Mouse (Mus musculus) cerebellum, adult 11-12 months (tissue): Measurements from ENCODE around the gene Tnfrsf22.
"Not testable (repeated sequence)": the region's sequence is repeated elsewhere in the genome, so short reads cannot be mapped to it uniquely, and the experiment has no call there.

Experiments
- DNase-seq: peaks from one replicate; pipeline ENCODE4 v3.0.0; 2022

The Tnfrsf22 gene

GRCm38 (mm10) chr7:143649034-143649768 is at the start of gene Tnfrsf22:
Gene Tnfrsf22, minus strand, starts transcription at chr7:143649661.
- peak; percentile 19 for DNase-seq

DNA sequence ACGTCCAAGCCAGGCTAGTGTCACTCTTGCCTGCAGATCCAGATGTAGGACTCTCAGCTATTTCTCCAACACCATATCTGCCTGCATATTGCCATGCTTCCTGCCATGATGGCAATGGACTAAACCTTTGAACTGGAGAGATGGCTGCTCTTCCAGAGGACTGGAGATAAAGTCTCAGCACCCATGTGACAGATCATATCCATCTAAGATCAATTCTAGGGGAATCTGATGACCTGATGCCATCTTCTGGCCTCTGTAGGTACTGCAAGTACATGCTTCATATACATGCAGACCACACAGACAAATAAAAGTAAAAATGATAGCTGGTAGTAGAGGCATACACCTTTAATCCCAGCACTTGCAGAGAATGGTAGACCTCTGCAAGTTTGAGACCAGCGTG is 46.7 kb upstream of the Tnfrsf22 start:
- no peak for DNase-seq

DNA sequence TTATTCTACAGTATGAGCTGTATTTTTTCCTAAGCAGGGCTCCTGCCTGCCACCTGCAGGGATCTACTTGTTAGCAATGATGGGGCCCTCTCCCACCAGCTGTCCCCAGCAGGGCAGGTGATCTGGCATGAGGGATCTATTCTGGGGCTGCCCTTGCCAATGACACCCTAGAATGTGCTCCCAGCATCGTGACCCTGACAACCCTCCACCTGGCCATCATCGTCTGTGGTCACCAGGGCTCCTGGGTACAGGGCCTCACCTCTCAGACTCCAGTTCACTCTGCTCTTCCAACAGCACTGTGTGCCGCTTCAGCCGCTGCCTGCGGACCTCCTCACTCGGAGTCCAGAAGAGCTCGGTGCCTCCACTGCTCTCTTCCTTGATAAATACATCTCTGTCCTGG is 45.1 kb upstream of the Tnfrsf22 start:
- no peak for DNase-seq

DNA sequence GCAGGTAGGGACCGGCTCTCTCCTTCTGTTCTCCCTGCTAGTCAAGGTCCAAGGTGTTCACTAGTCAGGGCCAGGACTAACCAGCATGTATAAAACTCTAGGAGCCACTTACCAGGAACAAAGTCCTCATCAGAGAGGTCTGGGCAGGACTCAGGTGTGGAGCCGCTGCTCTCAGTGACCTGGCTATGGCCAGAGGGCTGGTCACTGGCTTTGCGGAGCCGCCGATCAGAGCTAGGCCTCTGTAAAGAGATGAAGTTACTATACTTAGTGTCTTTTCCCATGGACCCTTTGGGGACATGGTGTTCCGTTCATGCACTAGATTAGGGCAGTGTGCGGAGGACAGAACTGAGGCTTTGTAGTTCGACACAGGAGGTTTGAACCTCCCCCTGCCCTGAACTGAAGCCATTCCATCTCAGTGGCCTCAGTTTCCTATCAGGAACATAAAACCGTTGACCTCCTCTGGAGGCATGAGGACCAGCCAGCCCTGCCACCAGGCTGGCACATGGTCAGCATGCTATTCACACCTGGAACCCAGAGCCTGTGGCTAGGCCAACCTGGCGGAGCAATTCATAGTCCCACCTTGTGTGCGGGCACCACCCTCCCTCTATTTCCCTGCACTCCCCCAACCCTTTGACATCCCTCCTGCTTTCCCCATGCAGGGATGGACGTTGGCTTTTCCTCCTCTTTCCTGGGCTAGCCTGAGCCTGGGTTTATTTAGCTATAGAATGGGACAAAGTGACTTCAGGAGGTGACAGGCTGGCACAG is 43.5 kb upstream of the Tnfrsf22 start:
- DNase-seq, result no peak

DNA sequence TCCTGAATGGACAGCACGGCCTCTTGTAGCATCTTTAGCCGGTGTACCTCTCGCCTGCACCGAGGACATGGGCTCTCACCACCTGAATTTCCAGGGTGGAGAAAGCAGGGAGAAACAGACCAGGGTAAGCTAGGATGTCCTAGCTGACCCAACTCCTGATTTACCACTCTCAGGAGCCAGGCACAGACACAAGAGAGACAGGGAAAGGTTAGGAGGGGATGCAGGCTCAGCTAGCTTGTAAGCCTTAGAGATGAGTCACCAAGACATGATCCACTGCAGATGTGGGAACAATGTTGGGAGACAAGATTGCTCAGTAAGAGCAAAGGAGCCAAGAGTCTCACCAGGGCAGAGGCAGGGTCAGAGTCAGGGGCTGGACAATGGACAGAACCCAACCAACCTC is 42.4 kb upstream of the Tnfrsf22 start:
- DNase-seq, result no peak

GRCm38 (mm10) chr7:143691181-143691580 is 41.7 kb upstream of the Tnfrsf22 start:
- DNase-seq, result no peak

DNA sequence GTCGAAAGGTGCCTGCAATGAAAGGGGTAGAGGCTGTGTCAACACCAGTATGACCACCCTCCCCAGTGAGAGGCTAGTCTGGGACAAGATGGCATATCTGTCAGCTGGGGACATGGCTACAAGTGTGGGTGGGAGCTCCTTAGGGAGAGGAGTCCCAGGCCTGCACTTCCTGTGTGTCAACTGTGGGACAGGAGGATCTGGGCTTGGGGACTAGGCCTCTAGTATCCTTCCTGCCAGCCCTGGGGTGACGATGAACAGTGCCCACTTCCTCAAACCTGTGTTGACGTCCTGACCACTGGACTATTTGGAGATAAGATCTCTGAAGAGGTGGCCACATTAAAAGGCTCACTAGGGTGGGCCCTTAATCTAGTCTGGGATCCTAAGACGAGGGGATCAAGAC is 40.5 kb upstream of the Tnfrsf22 start:
- no peak for DNase-seq

- DNase-seq, result no peak
Measured at GRCm38 (mm10) chr7:143689481-143689880, 40.0 kb upstream of the Tnfrsf22 start.

- not testable (repeated sequence) for DNase-seq
Measured at GRCm38 (mm10) chr7:143686676-143687075, 37.2 kb upstream of the Tnfrsf22 start.

DNA sequence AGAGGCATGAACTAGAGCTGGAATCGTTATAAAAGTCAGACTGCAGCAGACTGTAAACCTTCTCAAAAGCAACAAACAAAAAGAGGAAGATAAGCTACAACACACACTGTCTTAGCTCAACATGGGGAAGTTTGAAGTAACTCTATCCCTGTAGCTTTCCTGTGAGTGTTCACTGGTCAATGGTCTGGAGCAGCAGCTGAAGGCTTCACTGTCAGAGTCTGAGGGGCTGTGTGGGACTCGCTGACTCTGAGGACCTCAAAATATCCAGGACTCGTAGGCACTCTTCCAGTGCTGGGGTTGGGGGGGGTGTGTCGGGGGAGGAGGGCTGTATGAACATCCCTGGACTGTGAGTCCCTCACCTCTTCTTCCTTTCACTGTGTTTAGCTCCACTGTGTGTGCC is 36.7 kb upstream of the Tnfrsf22 start:
- not testable (repeated sequence) for DNase-seq

- no peak for DNase-seq
Measured at GRCm38 (mm10) chr7:143685359-143686067, 36.1 kb upstream of the Tnfrsf22 start, which contains the start of gene Tnfrsf23. Gene Tnfrsf23, minus strand, starts transcription at chr7:143685872.

DNA sequence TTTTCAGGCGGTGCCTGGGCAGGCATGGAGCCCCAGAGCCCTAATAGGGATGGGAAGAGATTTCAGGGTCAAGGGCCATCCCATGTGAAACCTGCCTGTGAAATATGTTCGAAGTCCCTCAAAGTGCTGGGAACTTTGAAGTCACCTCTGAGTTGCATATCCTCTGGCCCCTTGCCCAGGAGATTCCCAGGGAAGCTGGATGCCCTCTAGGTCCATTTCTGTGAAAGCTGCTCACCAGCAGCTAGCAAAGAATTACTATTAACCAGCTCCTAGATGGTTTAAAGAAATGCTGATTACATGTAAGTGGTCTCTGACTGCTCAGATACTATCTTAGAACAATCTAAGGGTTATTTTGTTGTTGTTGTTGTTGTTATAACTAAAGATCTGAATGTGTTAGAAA is 35.1 kb upstream of the Tnfrsf22 start:
- not testable (repeated sequence) for DNase-seq

- DNase-seq, result no peak
Measured at GRCm38 (mm10) chr7:143681566-143681965, 32.1 kb upstream of the Tnfrsf22 start.

DNA sequence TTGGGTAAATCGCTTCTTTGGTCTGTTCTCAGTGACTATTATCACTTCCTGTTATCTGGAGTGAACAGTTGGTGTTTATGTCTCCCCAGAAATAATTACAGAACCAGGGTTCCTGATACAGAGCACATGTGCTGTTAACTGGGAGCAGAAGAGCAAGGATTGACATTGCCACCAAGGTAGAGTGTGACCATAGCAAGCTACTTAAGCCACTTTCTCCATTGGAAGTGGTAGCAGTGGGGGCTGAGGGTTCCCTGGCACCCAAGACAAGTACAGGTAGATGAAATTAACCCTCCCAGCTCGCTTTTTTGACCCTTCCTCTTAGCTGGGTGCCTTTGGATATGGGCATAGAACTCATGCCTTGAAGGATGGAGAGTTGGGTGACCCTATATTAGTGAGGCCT is 31.4 kb upstream of the Tnfrsf22 start:
- not testable (repeated sequence) for DNase-seq

DNA sequence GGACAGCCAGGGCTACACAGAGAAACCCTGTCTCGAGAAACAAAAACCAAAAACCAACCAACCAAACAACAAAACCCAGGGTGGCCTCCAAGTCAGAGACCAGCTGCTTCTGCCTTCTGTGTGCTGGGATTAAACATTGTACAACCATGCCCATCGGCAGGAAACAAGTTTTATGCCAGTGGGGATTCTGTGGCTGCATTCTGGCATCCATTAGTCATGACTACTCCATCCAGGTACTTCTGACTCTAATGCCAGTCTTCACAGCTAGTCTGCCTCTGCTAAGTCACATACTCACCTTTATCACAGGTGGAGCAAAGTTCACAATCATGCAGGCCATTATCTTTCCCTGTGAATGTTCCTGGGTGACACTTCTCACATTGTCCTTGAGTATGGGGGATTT is 30.2 kb upstream of the Tnfrsf22 start:
- DNase-seq, result not testable (repeated sequence)

GRCm38 (mm10) chr7:143666427-143667311 is 17.2 kb upstream of the Tnfrsf22 start:
- no peak for DNase-seq

- no peak for DNase-seq
Measured at GRCm38 (mm10) chr7:143663470-143663869, 14.0 kb upstream of the Tnfrsf22 start.

GRCm38 (mm10) chr7:143660797-143661196 is 11.3 kb upstream of the Tnfrsf22 start:
- no peak for DNase-seq

- DNase-seq, result not testable (repeated sequence)
Measured at GRCm38 (mm10) chr7:143649769-143650346, 397 bp upstream of the Tnfrsf22 start.

- DNase-seq, result not testable (repeated sequence)
Measured at GRCm38 (mm10) chr7:143643949-143644348, 5.5 kb downstream of the Tnfrsf22 start.

DNA sequence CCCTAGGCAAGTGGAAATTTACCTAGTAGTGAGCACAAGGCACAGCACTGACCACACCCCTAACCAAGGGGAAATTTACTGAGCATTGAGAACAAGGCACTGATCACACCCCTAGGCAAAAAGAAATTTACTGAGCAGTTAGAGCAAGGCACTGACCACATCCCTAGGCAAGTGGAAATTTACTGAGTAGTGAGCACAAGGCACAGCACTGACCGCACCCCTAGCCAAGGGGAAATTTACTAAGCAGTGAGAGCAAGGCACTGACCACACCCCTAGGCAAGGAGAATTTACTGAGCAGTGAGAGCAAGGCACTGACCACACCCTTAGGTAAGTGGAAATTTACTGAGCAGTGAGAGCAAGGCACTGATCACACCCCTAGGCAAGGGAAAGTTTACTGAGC is 12.8 kb downstream of the Tnfrsf22 start:
- no peak for DNase-seq

GRCm38 (mm10) chr7:143631503-143631902 is 18.0 kb downstream of the Tnfrsf22 start:
- no peak for DNase-seq
